Mouse (Mus musculus) NIH3T3 (cell line): ENCODE measurements around the gene Parvb.
A peak's percentile ranks its signal among the peaks of the same experiment; 100 is the strongest.

Experiments
- DNase-seq: peaks from one replicate; pipeline ENCODE4 v3.0.0-alpha.2; 2012; ENCODE audit warnings: low read depth

Parvb gene

GRCm38 (mm10) chr15:84293590-84293989, 61.7 kb downstream of the Parvb start:
- no peak for DNase-seq

GRCm38 (mm10) chr15:84294391-84294790, 62.5 kb downstream of the Parvb start:
- DNase-seq: no peak

- peak; percentile 30 for DNase-seq
Measured at GRCm38 (mm10) chr15:84295225-84295624, 63.4 kb downstream of the Parvb start.

- DNase-seq: no peak
Measured at GRCm38 (mm10) chr15:84297454-84297853, 65.6 kb downstream of the Parvb start.

- DNase-seq: no peak
Measured at GRCm38 (mm10) chr15:84298804-84299370, 67.0 kb downstream of the Parvb start.

- DNase-seq: no peak
Measured at GRCm38 (mm10) chr15:84299662-84300333, 68.0 kb downstream of the Parvb start.

GRCm38 (mm10) chr15:84300591-84300990, 68.7 kb downstream of the Parvb start:
- DNase-seq: no peak

GRCm38 (mm10) chr15:84301026-84301425, 69.2 kb downstream of the Parvb start:
- no peak for DNase-seq

- no peak for DNase-seq
Measured at GRCm38 (mm10) chr15:84301641-84302420, 70.0 kb downstream of the Parvb start.

GRCm38 (mm10) chr15:84303264-84303663, 71.4 kb downstream of the Parvb start:
- DNase-seq: no peak

- DNase-seq: no peak
Measured at GRCm38 (mm10) chr15:84305333-84305732, 73.5 kb downstream of the Parvb start.

- no peak for DNase-seq
Measured at GRCm38 (mm10) chr15:84310271-84310670, 78.4 kb downstream of the Parvb start.

- no peak for DNase-seq
Measured at GRCm38 (mm10) chr15:84311295-84312085, 79.6 kb downstream of the Parvb start.

- no peak for DNase-seq
Measured at GRCm38 (mm10) chr15:84312878-84313565, 81.2 kb downstream of the Parvb start.

- no peak for DNase-seq
Measured at GRCm38 (mm10) chr15:84313566-84313878, 81.7 kb downstream of the Parvb start.

GRCm38 (mm10) chr15:84314420-84315080, 82.7 kb downstream of the Parvb start:
- no peak for DNase-seq

GRCm38 (mm10) chr15:84315276-84316046, 83.6 kb downstream of the Parvb start:
- DNase-seq: no peak

- no peak for DNase-seq
Measured at GRCm38 (mm10) chr15:84319393-84319792, 87.5 kb downstream of the Parvb start.

- no peak for DNase-seq
Measured at GRCm38 (mm10) chr15:84321544-84322174, 89.8 kb downstream of the Parvb start.
